Mouse (Mus musculus) erythroblast, embryonic 14.5 days (primary cell): Measurements from ENCODE around the gene Ssx2ip. TPM values are rescaled to one million over a fixed set of nuclear protein-coding genes. Genes with fewer than 3 reads are reported as not detected.

Experiments
- H3K27me3 ChIP-seq: 2 replicates; pipeline ENCODE4 v1.6.1; 2012; ENCODE audit warnings: inconsistent platforms; ENCODE audit not compliant: control insufficient read depth
- H3K36me3 ChIP-seq: 2 replicates; pipeline ENCODE4 v1.6.1; 2012; ENCODE audit warnings: mild to moderate bottlenecking, inconsistent platforms; ENCODE audit not compliant: control insufficient read depth
- H3K4me1 ChIP-seq: 2 replicates; pipeline ENCODE4 v1.6.1; 2012; ENCODE audit warnings: inconsistent platforms; ENCODE audit not compliant: control insufficient read depth
- H3K4me3 ChIP-seq: replicated peaks from 2 replicates; pipeline ENCODE3; 2012; ENCODE audit warnings: moderate library complexity, mild to moderate bottlenecking, inconsistent platforms
- H3K9me3 ChIP-seq: 2 replicates; pipeline ENCODE4 v1.6.1; 2012; ENCODE audit warnings: low read length, inconsistent platforms, mixed read lengths; ENCODE audit not compliant: control insufficient read depth
- GATA1 ChIP-seq: IDR thresholded peaks from 2 replicates; pipeline ENCODE4 v1.6.1; 2012; ENCODE audit warnings: low read length, inconsistent platforms, mixed read lengths
- TAL1 ChIP-seq: IDR thresholded peaks from 3 replicates; pipeline ENCODE4 v1.6.1; 2012; ENCODE audit warnings: low read length, inconsistent platforms, mixed read lengths
- polyA plus RNA-seq: library from polyadenylated mRNA; stranded (reverse); fragments of >175 nt; gene quantifications from 2 replicates; pipeline ENCODE4 v1.2.3, GENCODE M21; 2012

Ssx2ip gene
- polyA plus RNA-seq, 1 experiment: 7.2 TPM

GRCm38 (mm10) chr3:146440422-146440821, 36.0 kb downstream of the Ssx2ip start:
- Histone ChIP-seq H3K36me3 (peaks cover 97% of the 10 kb centered on the region), H3K27me3 (no peaks in the 10 kb centered on the region), H3K4me1 (no peaks in the 10 kb centered on the region), H3K4me3 (no peak overlapping the region), H3K9me3 (peaks cover 2% of the 10 kb centered on the region; the same call in 1 of the 2 replicates)
- no peak for TF ChIP-seq GATA1
- TF ChIP-seq TAL1: no peak

- H3K27me3 ChIP-seq: no peaks in the 10 kb centered on the region
- peaks cover 85% of the 10 kb centered on the region for H3K36me3 ChIP-seq
- TF ChIP-seq GATA1 (no peak), TAL1 (no peak)
- peaks cover 9% of the 10 kb centered on the region for H3K9me3 ChIP-seq
- H3K4me3 ChIP-seq: no peak overlapping the region
- no peaks in the 10 kb centered on the region for H3K4me1 ChIP-seq
These were observed 38.0 kb downstream of the Ssx2ip start for GRCm38 (mm10) chr3:146442484-146442883.

- H3K9me3 ChIP-seq: peaks cover 9% of the 10 kb centered on the region
- H3K36me3 ChIP-seq: peaks cover 81% of the 10 kb centered on the region
- TF ChIP-seq TAL1: no peak
- no peak for TF ChIP-seq GATA1
- peaks cover under 1% of the 10 kb centered on the region for H3K4me1 ChIP-seq
- no peak overlapping the region for H3K4me3 ChIP-seq
- no peaks in the 10 kb centered on the region for H3K27me3 ChIP-seq
These were observed 38.5 kb downstream of the Ssx2ip start for GRCm38 (mm10) chr3:146442936-146443335.

- H3K9me3 ChIP-seq: peaks cover 9% of the 10 kb centered on the region
- H3K36me3 ChIP-seq: peaks cover 80% of the 10 kb centered on the region
- H3K4me1 ChIP-seq: peaks cover 5% of the 10 kb centered on the region
- H3K4me3 ChIP-seq: no peak overlapping the region
- TF ChIP-seq GATA1 (no peak), TAL1 (no peak)
- H3K27me3 ChIP-seq: no peaks in the 10 kb centered on the region
These were observed 38.9 kb downstream of the Ssx2ip start for GRCm38 (mm10) chr3:146443380-146443779.

- H3K36me3 ChIP-seq: peaks cover 68% of the 10 kb centered on the region
These were observed 40.4 kb downstream of the Ssx2ip start for GRCm38 (mm10) chr3:146444880-146445279.

GRCm38 (mm10) chr3:146447156-146447555, 42.7 kb downstream of the Ssx2ip start:
- no peak overlapping the region for H3K4me3 ChIP-seq
- H3K27me3 ChIP-seq: no peaks in the 10 kb centered on the region
- H3K9me3 ChIP-seq: peaks cover 9% of the 10 kb centered on the region
- peaks cover 46% of the 10 kb centered on the region for H3K36me3 ChIP-seq
- H3K4me1 ChIP-seq: peaks cover 38% of the 10 kb centered on the region
- TF ChIP-seq TAL1: no peak
- TF ChIP-seq GATA1: no peak

More at GRCm38 (mm10) chr3:146444880-146445279, 40.4 kb downstream of the Ssx2ip start:
- peaks cover 15% of the 10 kb centered on the region for H3K4me1 ChIP-seq
- no peaks in the 10 kb centered on the region for H3K27me3 ChIP-seq
- TF ChIP-seq TAL1: no peak
- TF ChIP-seq GATA1: no peak
- H3K4me3 ChIP-seq: no peak overlapping the region
- H3K9me3 ChIP-seq: peaks cover 9% of the 10 kb centered on the region

GRCm38 (mm10) chr3:146447598-146447997, 43.2 kb downstream of the Ssx2ip start:
- Histone ChIP-seq H3K36me3 (peaks cover 42% of the 10 kb centered on the region), H3K4me3 (no peak overlapping the region), H3K9me3 (peaks cover 9% of the 10 kb centered on the region), H3K4me1 (peaks cover 39% of the 10 kb centered on the region), H3K27me3 (no peaks in the 10 kb centered on the region)
- TF ChIP-seq TAL1 (no peak), GATA1 (no peak)

GRCm38 (mm10) chr3:146448372-146448771, 43.9 kb downstream of the Ssx2ip start:
- Histone ChIP-seq H3K4me3 (no peak overlapping the region), H3K9me3 (peaks cover 9% of the 10 kb centered on the region), H3K36me3 (peaks cover 34% of the 10 kb centered on the region), H3K4me1 (peaks cover 39% of the 10 kb centered on the region), H3K27me3 (no peaks in the 10 kb centered on the region)
- TF ChIP-seq GATA1 (no peak), TAL1 (no peak)

GRCm38 (mm10) chr3:146448969-146449368, 44.5 kb downstream of the Ssx2ip start:
- TF ChIP-seq TAL1: no peak
- TF ChIP-seq GATA1: no peak
- Histone ChIP-seq H3K36me3 (peaks cover 28% of the 10 kb centered on the region), H3K4me3 (no peak overlapping the region), H3K9me3 (peaks cover 9% of the 10 kb centered on the region), H3K27me3 (no peaks in the 10 kb centered on the region), H3K4me1 (peaks cover 39% of the 10 kb centered on the region)

GRCm38 (mm10) chr3:146449745-146450250, 45.4 kb downstream of the Ssx2ip start, which contains the start of gene Ctbs:
TSS of gene Ctbs (plus strand) at chr3:146449795.
- TF ChIP-seq TAL1 (no peak), GATA1 (no peak)
- Histone ChIP-seq H3K27me3 (no peaks in the 10 kb centered on the region), H3K9me3 (peaks cover 9% of the 10 kb centered on the region), H3K4me3 (peak within 1 kb of the TSS; percentile 74), H3K36me3 (peaks cover 21% of the 10 kb centered on the region), H3K4me1 (peaks cover 39% of the 10 kb centered on the region)
